Mouse (Mus musculus): ENCODE measurements around the gene Grcc10. TPM values are rescaled to one million over a fixed set of nuclear protein-coding genes. Genes with fewer than 3 reads are reported as not detected.
A peak's percentile ranks its signal among the peaks of the same experiment; 100 is the strongest.

Grcc10 gene
- polyA plus RNA-seq, 1 experiment from 2014 or later: 445 TPM

DNA sequence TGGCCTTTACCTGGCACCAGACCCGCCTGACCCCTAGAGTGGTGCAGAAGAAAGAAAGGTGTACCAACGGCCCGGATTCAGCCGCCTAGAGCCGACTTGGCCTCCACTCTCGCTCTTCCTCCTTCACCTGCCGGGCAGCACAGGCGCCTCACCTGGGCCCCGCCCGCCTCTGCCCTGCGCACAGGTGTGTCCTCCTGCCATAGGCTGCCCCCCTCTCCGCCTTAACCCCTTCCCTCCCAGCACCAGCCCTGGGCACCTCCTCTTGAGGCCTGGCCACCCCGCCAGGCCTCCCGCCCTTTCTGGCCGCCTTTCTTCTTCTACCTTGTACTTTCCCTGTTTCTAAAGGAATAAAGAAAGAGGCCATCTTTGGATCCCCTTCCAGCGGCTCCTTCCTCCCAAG lies 22.5 kb downstream of the Grcc10 start:
- Histone ChIP-seq H3K27me3 (ENCODE audit: low read depth, poor library complexity, severe bottlenecking) (no peaks in the 10 kb centered on the region), H3K9me3 (replicated peaks) (no peaks in the 10 kb centered on the region), H3K4me3 (peak overlapping the region; percentile 3; the same call in 1 of the 2 replicates), H3K4me1 (peaks cover 24% of the 10 kb centered on the region), H3K36me3 (peaks cover 47% of the 10 kb centered on the region), H3K27ac (replicated peaks) (peak overlapping the region; percentile 50; the same call in 1 of the 2 replicates)
- 62% methylated on average over 16 of the region's 16 CpGs for WGBS
- DNase-seq (ENCODE audit: low spot score): no peak

GRCm38 (mm10) chr6:124717968-124718367 lies 23.2 kb downstream of the Grcc10 start:
- DNase-seq (ENCODE audit: low spot score): no peak
- no peaks in the 10 kb centered on the region for H3K9me3 ChIP-seq (replicated peaks)
- no peak overlapping the region for H3K27ac ChIP-seq (replicated peaks)
- H3K4me3 ChIP-seq: no peak overlapping the region
- peaks cover 31% of the 10 kb centered on the region for H3K4me1 ChIP-seq
- WGBS: 81% methylated on average over 13 of the region's 13 CpGs
- peaks cover 50% of the 10 kb centered on the region for H3K36me3 ChIP-seq
- H3K27me3 ChIP-seq (ENCODE audit: low read depth, poor library complexity, severe bottlenecking): no peaks in the 10 kb centered on the region

- peaks cover 50% of the 10 kb centered on the region for H3K36me3 ChIP-seq
- H3K4me1 ChIP-seq: peaks cover 35% of the 10 kb centered on the region
- H3K27ac ChIP-seq (replicated peaks): no peak overlapping the region
- WGBS: 77% methylated on average over 20 of the region's 20 CpGs
- no peaks in the 10 kb centered on the region for H3K9me3 ChIP-seq (replicated peaks)
- H3K4me3 ChIP-seq: no peak overlapping the region
- H3K27me3 ChIP-seq (ENCODE audit: low read depth, poor library complexity, severe bottlenecking): no peaks in the 10 kb centered on the region
- peak; percentile 62 for DNase-seq (ENCODE audit: low spot score)
Measured at GRCm38 (mm10) chr6:124716864-124717490, 24.2 kb downstream of the Grcc10 start.

DNA sequence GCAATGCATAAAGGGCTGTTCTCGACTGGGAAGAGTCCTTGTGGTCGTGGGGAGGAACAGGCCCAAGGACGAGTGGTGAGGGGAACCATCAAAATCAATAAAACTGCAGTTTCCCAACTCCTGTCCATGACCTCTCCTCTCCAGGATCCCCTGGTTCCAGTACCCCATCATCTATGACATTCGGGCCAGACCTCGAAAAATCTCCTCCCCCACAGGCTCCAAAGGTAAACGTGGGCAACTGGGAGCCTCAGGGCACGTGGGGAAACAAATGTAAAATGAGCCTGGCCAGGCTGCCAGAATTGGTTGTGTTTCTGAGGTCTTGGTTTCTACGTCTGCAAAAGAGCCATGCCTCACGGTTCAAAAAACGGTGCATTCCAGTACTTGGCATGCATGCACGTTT lies 28.3 kb downstream of the Grcc10 start:
- Histone ChIP-seq H3K4me1 (peaks cover 44% of the 10 kb centered on the region), H3K9me3 (replicated peaks) (no peaks in the 10 kb centered on the region), H3K36me3 (peaks cover 74% of the 10 kb centered on the region), H3K4me3 (peak overlapping the region; percentile 92), H3K27me3 (ENCODE audit: low read depth, poor library complexity, severe bottlenecking) (no peaks in the 10 kb centered on the region), H3K27ac (replicated peaks) (peak overlapping the region; percentile 92)
- DNase-seq (ENCODE audit: low spot score): no peak
- WGBS: 28% methylated on average over 11 of the region's 11 CpGs

DNA sequence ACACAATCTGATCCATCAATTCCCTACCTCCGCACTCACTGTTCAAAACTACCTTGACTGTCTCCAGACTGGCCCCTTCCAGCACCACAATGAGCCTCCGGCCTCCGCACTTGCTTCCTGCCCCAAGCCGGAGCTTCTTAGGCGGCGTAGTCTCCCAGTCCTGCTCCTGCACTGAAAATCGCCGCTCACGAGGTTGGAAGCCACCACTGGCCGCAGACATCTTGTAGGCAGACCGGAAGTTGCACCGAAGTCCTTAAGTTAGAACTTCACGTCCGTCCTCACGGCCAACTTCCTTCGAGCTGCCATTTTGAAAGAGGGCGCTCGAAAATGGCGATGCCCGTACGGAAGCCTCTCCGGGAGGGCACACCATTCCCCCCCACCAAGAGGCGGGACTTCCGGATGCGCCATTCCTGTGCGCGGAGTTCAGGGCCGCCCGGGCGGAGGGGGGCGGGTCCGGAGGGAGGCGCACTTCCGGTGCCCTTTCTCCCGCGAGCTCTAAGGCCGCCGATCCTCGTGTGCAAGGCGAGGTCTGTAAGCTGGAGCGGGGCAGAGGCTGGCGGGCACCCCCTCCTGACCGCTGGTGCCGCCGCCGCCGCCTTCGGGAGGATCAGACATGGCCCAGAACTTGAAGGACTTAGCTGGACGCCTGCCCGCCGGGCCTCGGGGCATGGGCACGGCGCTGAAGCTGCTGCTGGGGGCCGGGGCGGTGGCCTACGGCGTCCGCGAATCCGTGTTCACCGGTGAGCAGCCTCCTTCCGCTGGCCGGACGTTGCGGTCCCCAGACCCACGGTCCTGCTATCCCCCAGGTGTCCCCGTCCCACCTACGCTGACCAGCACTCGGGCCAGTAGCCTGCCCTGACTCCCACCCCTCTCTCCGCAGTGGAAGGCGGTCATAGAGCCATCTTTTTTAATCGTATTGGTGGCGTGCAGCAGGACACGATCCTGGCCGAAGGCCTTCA lies 29.1 kb downstream of the Grcc10 start, which contains the start of the genes Emg1 and Phb2:
Emg1 (minus strand) TSS at position 355 of the 959 bp plus-strand sequence.
Phb2 (plus strand) TSS at position 513 of the 959 bp plus-strand sequence.
- Histone ChIP-seq H3K9me3 (replicated peaks) (no peaks in the 10 kb centered on the region), H3K27ac (replicated peaks) (peak within 1 kb of the TSS; percentile 92), H3K27me3 (ENCODE audit: low read depth, poor library complexity, severe bottlenecking) (no peaks in the 10 kb centered on the region), H3K4me3 (peak within 1 kb of the TSS; percentile 92), H3K36me3 (peaks cover 74% of the 10 kb centered on the region), H3K4me1 (peaks cover 44% of the 10 kb centered on the region)
- peak; percentile 99 for DNase-seq (ENCODE audit: low spot score)
- under 1% methylated on average over 76 of the region's 76 CpGs for WGBS

DNA sequence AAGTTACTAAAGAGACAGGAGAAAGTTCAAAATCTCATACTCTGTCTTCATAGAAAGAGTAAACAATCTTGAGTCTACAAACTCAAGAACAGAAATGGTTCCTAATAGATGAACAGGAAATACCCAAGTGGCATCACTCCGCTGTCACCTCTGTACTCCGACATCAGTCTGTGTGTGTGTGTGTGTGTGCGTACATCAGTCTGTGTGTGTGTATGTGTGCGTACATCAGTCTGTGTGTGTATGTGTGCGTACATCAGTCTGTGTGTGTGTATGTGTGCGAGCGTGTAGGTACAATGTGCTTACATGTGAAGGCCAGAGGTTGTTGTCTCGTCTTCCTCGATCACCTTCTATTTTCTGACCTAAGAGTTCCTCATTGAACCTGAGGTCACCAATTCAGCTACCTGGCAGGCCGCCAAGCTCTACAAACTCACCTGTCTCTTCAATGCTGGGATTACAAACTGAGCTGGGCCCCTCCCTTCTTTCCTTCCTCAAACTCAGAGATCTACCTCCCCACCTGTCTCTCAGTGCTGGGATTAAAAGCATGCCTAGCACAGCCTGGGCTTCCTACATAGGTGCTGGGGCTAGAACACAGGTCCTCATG lies 32.8 kb downstream of the Grcc10 start:
- Histone ChIP-seq H3K27me3 (ENCODE audit: low read depth, poor library complexity, severe bottlenecking) (no peaks in the 10 kb centered on the region), H3K36me3 (peaks cover 75% of the 10 kb centered on the region)

DNA sequence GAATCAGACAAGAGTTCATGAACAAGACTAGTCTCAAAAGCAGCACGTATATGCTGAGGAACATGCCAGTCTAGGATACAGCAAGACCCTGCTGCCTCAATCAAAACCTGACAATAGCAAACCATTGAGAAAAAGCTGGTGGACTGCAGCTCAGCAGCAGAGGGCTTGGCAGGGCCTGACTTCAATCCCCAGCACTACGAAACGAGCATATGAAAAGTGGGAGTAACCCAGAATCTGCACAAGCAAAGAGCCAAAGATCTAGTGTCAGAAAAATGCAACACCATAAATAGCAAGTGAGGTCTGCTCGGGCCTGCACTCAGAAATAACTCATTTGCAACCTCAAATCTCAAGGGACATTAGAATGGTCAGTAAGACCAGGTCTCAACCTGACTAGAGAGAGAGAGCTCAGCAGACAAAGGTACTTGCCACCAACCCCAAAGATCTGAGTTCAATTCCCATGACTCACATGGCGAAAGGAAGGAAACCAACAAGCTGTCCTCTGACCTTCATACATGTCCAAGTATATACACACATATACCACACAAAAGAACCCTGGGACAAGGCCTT lies 35.0 kb downstream of the Grcc10 start:
- H3K27me3 ChIP-seq (ENCODE audit: low read depth, poor library complexity, severe bottlenecking): no peaks in the 10 kb centered on the region
- WGBS: 87% methylated on average over 5 of the region's 5 CpGs
- H3K9me3 ChIP-seq (replicated peaks): no peaks in the 10 kb centered on the region
- no peak overlapping the region for H3K4me3 ChIP-seq
- H3K36me3 ChIP-seq: peaks cover 97% of the 10 kb centered on the region
- H3K27ac ChIP-seq (replicated peaks): no peak overlapping the region
- H3K4me1 ChIP-seq: peaks cover 19% of the 10 kb centered on the region
- no peak for DNase-seq (ENCODE audit: low spot score)

More for the DNA sequence above, 32.8 kb downstream of the Grcc10 start:
- no peak for DNase-seq (ENCODE audit: low spot score)
- Histone ChIP-seq H3K27ac (replicated peaks) (no peak overlapping the region), H3K4me1 (peaks cover 29% of the 10 kb centered on the region), H3K9me3 (replicated peaks) (no peaks in the 10 kb centered on the region), H3K4me3 (no peak overlapping the region)
- whole genome bisulfite sequencing: 95% methylated on average over 10 of the region's 10 CpGs

- no peak for DNase-seq (ENCODE audit: low spot score)
- WGBS: 88% methylated on average over 2 of the region's 2 CpGs
- Histone ChIP-seq H3K9me3 (replicated peaks) (no peaks in the 10 kb centered on the region), H3K4me3 (no peak overlapping the region), H3K36me3 (peaks cover 100% of the 10 kb centered on the region), H3K27me3 (ENCODE audit: low read depth, poor library complexity, severe bottlenecking) (no peaks in the 10 kb centered on the region), H3K4me1 (peaks cover 2% of the 10 kb centered on the region), H3K27ac (replicated peaks) (no peak overlapping the region)
Measured at GRCm38 (mm10) chr6:124704417-124704816, 36.8 kb downstream of the Grcc10 start.

DNA sequence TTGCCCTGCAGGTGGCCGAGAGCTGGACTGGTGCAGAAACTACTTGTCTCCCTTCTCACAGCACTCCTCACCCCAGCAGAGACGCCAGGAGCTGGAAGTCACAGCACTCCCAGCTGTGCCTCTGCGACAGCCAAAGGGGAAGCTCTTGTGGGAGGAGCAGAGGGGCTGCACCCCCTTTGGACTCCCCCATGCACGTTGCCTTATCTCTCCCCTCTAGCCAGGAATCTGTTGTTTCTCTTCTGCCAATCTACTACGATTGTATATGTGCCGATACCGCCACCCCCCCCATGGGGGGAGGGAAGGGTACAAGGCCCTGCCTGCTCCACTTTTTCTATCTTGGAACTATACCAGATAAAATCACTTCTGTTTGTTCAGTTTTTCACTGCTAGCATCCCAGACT lies 37.4 kb downstream of the Grcc10 start:
- DNase-seq (ENCODE audit: low spot score): no peak
- H3K4me3 ChIP-seq: no peak overlapping the region

GRCm38 (mm10) chr6:124702784-124703103 lies 38.4 kb downstream of the Grcc10 start:
- Histone ChIP-seq H3K4me3 (no peak overlapping the region), H3K4me1 (0 out of 2 replicates have a peak, but pooled peaks cover 4% of the 10 kb centered on the region), H3K27ac (replicated peaks) (no peak overlapping the region), H3K36me3 (peaks cover 89% of the 10 kb centered on the region), H3K9me3 (replicated peaks) (no peaks in the 10 kb centered on the region), H3K27me3 (ENCODE audit: low read depth, poor library complexity, severe bottlenecking) (no peaks in the 10 kb centered on the region)
- WGBS: 53% methylated on average over 3 of the region's 3 CpGs
- peak; percentile 61 for DNase-seq (ENCODE audit: low spot score)

More for the DNA sequence above, 37.4 kb downstream of the Grcc10 start:
- Histone ChIP-seq H3K4me1 (no peaks in the 10 kb centered on the region), H3K9me3 (replicated peaks) (no peaks in the 10 kb centered on the region), H3K27ac (replicated peaks) (no peak overlapping the region), H3K27me3 (ENCODE audit: low read depth, poor library complexity, severe bottlenecking) (no peaks in the 10 kb centered on the region), H3K36me3 (peaks cover 99% of the 10 kb centered on the region)
- 79% methylated on average over 7 of the region's 7 CpGs for WGBS

GRCm38 (mm10) chr6:124702102-124702783 lies 38.9 kb downstream of the Grcc10 start:
- no peak for DNase-seq (ENCODE audit: low spot score)
- WGBS: 94% methylated on average over 17 of the region's 17 CpGs
- Histone ChIP-seq H3K9me3 (replicated peaks) (no peaks in the 10 kb centered on the region), H3K4me1 (0 out of 2 replicates have a peak, but pooled peaks cover 4% of the 10 kb centered on the region), H3K36me3 (peaks cover 84% of the 10 kb centered on the region), H3K27me3 (ENCODE audit: low read depth, poor library complexity, severe bottlenecking) (no peaks in the 10 kb centered on the region), H3K27ac (replicated peaks) (no peak overlapping the region), H3K4me3 (no peak overlapping the region)

DNA sequence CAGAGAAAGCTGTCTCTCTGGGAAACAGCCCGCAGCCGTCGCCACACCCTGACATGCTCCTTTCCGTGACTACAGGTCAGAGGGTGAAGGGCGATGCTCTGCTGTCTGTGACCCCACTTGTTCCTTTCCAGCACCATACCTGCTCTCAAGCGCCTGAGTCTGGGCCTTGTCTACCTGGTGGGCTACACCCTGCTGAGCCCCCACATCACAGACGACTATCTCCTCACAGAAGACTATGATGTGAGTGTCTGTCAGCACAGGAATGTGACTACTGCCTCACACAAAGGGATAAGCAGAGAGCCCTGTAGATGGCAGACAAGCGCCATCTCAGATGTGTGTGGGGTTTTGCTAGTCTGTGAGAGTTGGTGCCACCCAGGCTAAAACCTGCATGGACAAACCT lies 39.8 kb downstream of the Grcc10 start:
- Histone ChIP-seq H3K4me3 (no peak overlapping the region), H3K27ac (replicated peaks) (no peak overlapping the region), H3K36me3 (peaks cover 75% of the 10 kb centered on the region), H3K9me3 (replicated peaks) (no peaks in the 10 kb centered on the region), H3K27me3 (ENCODE audit: low read depth, poor library complexity, severe bottlenecking) (no peaks in the 10 kb centered on the region), H3K4me1 (0 out of 2 replicates have a peak, but pooled peaks cover 4% of the 10 kb centered on the region)
- 76% methylated on average over 8 of the region's 8 CpGs for WGBS
- no peak for DNase-seq (ENCODE audit: low spot score)
